8 mouse cellular contexts compared by ENCODE assay signal in genomic region chr1:159783842-159784241, GRCm38 (mm10).
DNase-seq lines count a peak whose midpoint lies in the region; ATAC-seq and TF ChIP-seq lines count a peak whose summit lies in the region.

No protein-coding gene starts in this region.

- H3K9me3 ChIP-seq in hindbrain, embryonic 10.5 days, result no peaks in the 10 kb centered on the region
- H3K9me3 ChIP-seq in hindbrain, embryonic 14.5 days (ENCODE audit: control insufficient read depth, low read length), result no peaks in the 10 kb centered on the region

- TF ChIP-seq CTCF in Patski (IDR thresholded peaks at IDR 0.05), result peak; percentile 74

- no peaks in the 10 kb centered on the region for H3K4me1 ChIP-seq in hindbrain, embryonic 10.5 days (replicated peaks)
- H3K4me1 ChIP-seq in hindbrain, embryonic 14.5 days (replicated peaks; ENCODE audit: control insufficient read depth, insufficient read depth, low read length), result 0 out of 2 replicates have a peak, but pooled peaks cover 3% of the 10 kb centered on the region

- H3K36me3 ChIP-seq in hindbrain, embryonic 10.5 days, result no peaks in the 10 kb centered on the region
- no peaks in the 10 kb centered on the region for H3K36me3 ChIP-seq in hindbrain, embryonic 14.5 days (replicated peaks; ENCODE audit: control insufficient read depth, insufficient read depth)

- in situ Hi-C loops in Patski (cut with MboI; ENCODE audit: low pct_unique_long_range_greater_than_20kb), result loop anchor here (10.0 kb wide), 1 partner anchor 389 kb away; no protein-coding TSS in a partner anchor

- no peak for ATAC-seq in hindbrain, embryonic 14.5 days (ENCODE audit: low FRiP score)
- ATAC-seq in Patski, result no peak

- no peak overlapping the region for H3K4me2 ChIP-seq in hindbrain, embryonic 14.5 days (replicated peaks)

- DNase-seq in hindbrain, embryonic 10.5 days (ENCODE audit: low spot score), result peak; percentile 24
- no peak for DNase-seq in hindbrain, embryonic 14.5 days (ENCODE audit: low spot score)
- DNase-seq in 416B (ENCODE audit: low read depth) (peak; percentile 22), Patski (ENCODE audit: low read depth, low spot score) (no peak)
- DNase-seq in cerebellum, postnatal 36 days, result peak; percentile 69 to 79
- peak; percentile 30 for DNase-seq in induced T-regulatory cell, adult 2 months (ENCODE audit: low read depth)
- peak; percentile 28 for DNase-seq in lung, postnatal 10 days
- DNase-seq in thymus, postnatal 36 days, result peak; percentile 9 to 38

- POLR2A ChIA-PET in Patski (lab: Charles Lee), result no interaction called here

- CTCF ChIA-PET in Patski (lab: Charles Lee), result no interaction called here

- H3K9ac ChIP-seq in hindbrain, embryonic 14.5 days, result no peak overlapping the region

- H3K4me3 ChIP-seq in hindbrain, embryonic 10.5 days, result no peak overlapping the region
- no peak overlapping the region for H3K4me3 ChIP-seq in hindbrain, embryonic 14.5 days (replicated peaks; ENCODE audit: low read length)

- no peak overlapping the region for H3K27ac ChIP-seq in hindbrain, embryonic 10.5 days
- H3K27ac ChIP-seq in hindbrain, embryonic 14.5 days, result no peak overlapping the region

- no peaks in the 10 kb centered on the region for H3K27me3 ChIP-seq in hindbrain, embryonic 10.5 days (ENCODE audit: insufficient read depth, poor library complexity, severe bottlenecking)
- H3K27me3 ChIP-seq in hindbrain, embryonic 14.5 days (ENCODE audit: control insufficient read depth, insufficient read depth, low read length), result no peaks in the 10 kb centered on the region
- H3K27me3 ChIP-seq in Patski, result no peaks in the 10 kb centered on the region

- WGBS in hindbrain, embryonic 10.5 days, result 36% methylated on average over 5 of the region's 5 CpGs
- WGBS in hindbrain, embryonic 14.5 days, result 26% methylated on average over 5 of the region's 5 CpGs

Comparison
In these comparisons a context has a peak if more than half of its experiments do, and no peak if none do; other contexts are left out.
1. DNase-seq: peak in hindbrain, embryonic 10.5 days (single experiment), 416B (single experiment), cerebellum, postnatal 36 days (2 of 2), induced T-regulatory cell, adult 2 months (single experiment), lung, postnatal 10 days (single experiment) and thymus, postnatal 36 days (2 of 2); none in hindbrain, embryonic 14.5 days (single experiment) and Patski (single experiment).